Mouse (Mus musculus): ENCODE results near the gene Prdm10.

DNA sequence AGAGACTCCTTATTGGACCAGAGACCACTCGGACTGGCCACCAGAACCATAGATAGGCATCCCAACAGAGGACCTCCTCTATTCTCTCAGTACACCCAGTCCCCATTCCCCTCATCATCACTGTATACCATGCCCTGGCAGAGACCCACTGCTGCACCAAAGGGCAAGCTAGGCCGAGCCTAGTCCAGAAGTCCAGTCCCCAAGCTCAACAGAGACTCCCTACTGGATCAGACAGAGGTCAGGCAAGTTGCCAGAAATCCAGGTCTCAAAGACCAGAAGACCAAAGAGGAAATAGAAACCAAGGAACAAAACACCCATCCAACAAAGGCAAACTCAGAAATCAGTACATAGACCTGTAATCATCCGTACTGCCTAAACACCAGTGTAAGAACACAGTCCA lies 91.4 kb downstream of the Prdm10 start:
- TF ChIP-seq CTCF (IDR thresholded peaks at IDR 0.05): no peak
- TF ChIP-seq EP300 (IDR thresholded peaks at IDR 0.05): no peak
